Mouse (Mus musculus): ENCODE measurements around the gene Eaf2.

Gene Eaf2

DNA sequence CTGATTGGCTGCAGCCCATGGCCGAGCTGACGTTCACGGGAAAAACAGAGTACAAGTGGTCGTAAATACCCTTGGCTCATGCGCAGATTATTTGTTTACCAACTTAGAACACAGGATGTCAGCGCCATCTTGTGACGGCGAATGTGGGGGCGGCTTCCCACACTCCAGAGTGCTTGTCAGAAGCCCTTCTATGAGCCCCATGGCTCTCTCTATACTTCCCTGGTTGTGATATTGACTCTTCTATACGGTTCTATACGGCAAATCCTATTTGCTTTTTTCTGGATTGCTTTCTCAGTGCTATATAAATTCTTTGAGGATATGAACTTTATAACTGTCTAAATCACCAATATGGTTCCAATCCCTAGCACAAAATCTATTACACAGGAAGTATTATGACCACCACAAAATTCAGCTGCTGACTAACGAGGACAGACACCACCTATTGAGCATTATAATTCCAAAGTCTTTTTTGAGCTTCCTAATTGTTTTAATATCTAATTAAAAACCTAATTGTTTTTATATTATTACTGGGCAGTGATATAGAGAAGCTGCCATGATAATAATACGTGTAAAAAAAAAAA, 104.5 kb downstream of the Eaf2 start:
- peak; percentile 67 for DNase-seq (ENCODE audit: low spot score)

GRCm38 (mm10) chr16:36751979-36752378, 122.8 kb downstream of the Eaf2 start:
- DNase-seq (ENCODE audit: low spot score), result no peak

GRCm38 (mm10) chr16:36747767-36748166, 127.0 kb downstream of the Eaf2 start:
- no peak for DNase-seq (ENCODE audit: low spot score)

DNA sequence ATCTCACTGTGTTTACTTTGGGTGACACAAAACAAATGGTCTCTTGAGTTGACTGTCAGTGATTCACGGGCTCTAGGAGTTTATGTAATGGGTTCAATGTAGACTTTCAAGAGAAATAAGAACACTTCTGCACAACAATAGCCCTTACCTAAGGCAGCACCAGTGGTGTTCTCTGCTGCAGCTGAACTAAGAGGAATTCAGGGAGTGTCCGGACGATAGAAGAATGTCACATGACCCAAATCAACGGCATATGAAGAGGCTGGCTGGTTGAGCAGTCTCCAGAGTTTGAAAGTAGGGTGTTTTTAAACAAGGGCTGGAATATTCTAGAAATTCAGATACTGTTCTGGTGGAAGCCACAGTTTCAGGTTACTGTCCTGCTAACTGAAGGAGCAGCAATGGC, 127.7 kb downstream of the Eaf2 start:
- no peak for DNase-seq (ENCODE audit: low spot score)

- DNase-seq (ENCODE audit: low spot score), result no peak
Measured at GRCm38 (mm10) chr16:36743580-36743979, 131.2 kb downstream of the Eaf2 start.
